Mouse (Mus musculus): ENCODE results near the gene Acsbg1.

GRCm38 (mm10) chr9:54676531-54676986 is 14.9 kb upstream of the Acsbg1 start:
- TF ChIP-seq CTCF (IDR thresholded peaks at IDR 0.05) (peak; percentile 82), EP300 (IDR thresholded peaks at IDR 0.05) (no peak)
